Mouse (Mus musculus): ENCODE data around the gene Prepl.

- no peak for TF ChIP-seq CTCF (IDR thresholded peaks at IDR 0.05)
- no peak for TF ChIP-seq EP300 (IDR thresholded peaks at IDR 0.05)
Measured at GRCm38 (mm10) chr17:85087591-85087990, 2.5 kb downstream of the Prepl start.

All from lung, postnatal 0 days (tissue).